Mouse (Mus musculus) forebrain, embryonic 15.5 days (tissue): ENCODE data around the gene Kif23. TPM values are rescaled to one million over a fixed set of nuclear protein-coding genes. Genes with fewer than 3 reads are reported as not detected.

Source experiments
- ATAC-seq: fragments of 200-750 bp; cut with Nextera tagmentation; replicated peaks from 2 replicates; pipeline ENCODE4 v1.8.0; 2017; ENCODE audit warnings: mild to moderate bottlenecking, moderate TSS enrichment, moderate library complexity
- H3K27ac ChIP-seq: fragments of 300-500 bp; sonication (generic); replicated peaks from 2 replicates; pipeline ENCODE4 v1.5.1; 2015; ENCODE audit warnings: mild to moderate bottlenecking, inconsistent platforms
- H3K27me3 ChIP-seq: fragments of 300-500 bp; sonication (generic); 2 replicates; pipeline ENCODE4 v1.6.1; 2015; ENCODE audit warnings: inconsistent platforms
- H3K36me3 ChIP-seq: fragments of 300-500 bp; sonication (generic); 2 replicates; pipeline ENCODE4 v1.6.1; 2015; ENCODE audit warnings: mild to moderate bottlenecking, inconsistent platforms
- H3K4me1 ChIP-seq: fragments of 300-500 bp; sonication (generic); 2 replicates; pipeline ENCODE4 v1.6.1; 2015; ENCODE audit warnings: inconsistent platforms
- H3K4me2 ChIP-seq: fragments of 300-500 bp; sonication (generic); replicated peaks from 2 replicates; pipeline ENCODE4 v1.6.1; 2015; ENCODE audit warnings: mild to moderate bottlenecking, inconsistent platforms
- H3K4me3 ChIP-seq: fragments of 300-500 bp; sonication (generic); 2 replicates; pipeline ENCODE4 v1.5.1; 2015; ENCODE audit warnings: mild to moderate bottlenecking, inconsistent platforms
- H3K9ac ChIP-seq: fragments of 300-500 bp; sonication (generic); replicated peaks from 2 replicates; pipeline ENCODE4 v1.6.1; 2015; ENCODE audit warnings: mild to moderate bottlenecking, inconsistent platforms
- H3K9me3 ChIP-seq: fragments of 300-500 bp; sonication (generic); 2 replicates; pipeline ENCODE4 v1.6.1; 2016; ENCODE audit warnings: inconsistent platforms
- WGBS: fragments of 180-500 bp; shearing (Covaris S2); methylation state at CpG from one replicate; pipeline ENCODE4 v1.1.7; 2015; ENCODE audit warnings: mixed read lengths; 5-methylcytosine and 5-hydroxymethylcytosine counted together
- polyA plus RNA-seq: library from polyadenylated mRNA; unstranded; fragments of >200 nt; fragmentation: Nextera tagmentation; extraction: Ambion mirVana; gene quantifications from 2 replicates; pipeline ENCODE4 v1.2.1, GENCODE M21; 2015

Gene Kif23
- polyA plus RNA-seq, 1 experiment from 2014 or later, result 40.2 TPM

DNA sequence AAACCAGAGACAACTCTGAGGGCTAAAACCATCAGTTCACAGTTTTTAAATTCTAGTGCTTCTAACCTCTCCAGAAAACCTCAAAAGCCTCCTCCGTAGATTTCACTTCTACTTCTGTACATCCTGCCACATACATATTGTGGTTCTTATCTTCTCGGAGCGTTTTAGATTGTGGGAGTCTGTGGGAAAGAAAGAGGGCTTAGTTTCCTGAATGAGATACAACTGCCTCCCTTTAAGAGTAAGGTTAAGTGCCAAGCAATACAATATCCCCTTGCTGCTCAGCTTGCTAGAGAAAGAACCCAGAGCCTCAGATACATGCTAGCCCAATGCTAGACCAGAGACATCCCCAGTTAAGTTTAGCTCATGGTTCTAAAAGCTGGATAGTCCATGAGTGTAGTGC is 14.6 kb downstream of the Kif23 start:
- Histone ChIP-seq H3K4me3 (no peak overlapping the region), H3K9me3 (no peaks in the 10 kb centered on the region), H3K27ac (no peak overlapping the region), H3K9ac (no peak overlapping the region), H3K4me2 (no peak overlapping the region), H3K27me3 (no peaks in the 10 kb centered on the region), H3K4me1 (no peaks in the 10 kb centered on the region), H3K36me3 (peaks cover 25% of the 10 kb centered on the region)
- ATAC-seq, result no peak
- WGBS, result 96% methylated on average over 3 of the region's 3 CpGs

DNA sequence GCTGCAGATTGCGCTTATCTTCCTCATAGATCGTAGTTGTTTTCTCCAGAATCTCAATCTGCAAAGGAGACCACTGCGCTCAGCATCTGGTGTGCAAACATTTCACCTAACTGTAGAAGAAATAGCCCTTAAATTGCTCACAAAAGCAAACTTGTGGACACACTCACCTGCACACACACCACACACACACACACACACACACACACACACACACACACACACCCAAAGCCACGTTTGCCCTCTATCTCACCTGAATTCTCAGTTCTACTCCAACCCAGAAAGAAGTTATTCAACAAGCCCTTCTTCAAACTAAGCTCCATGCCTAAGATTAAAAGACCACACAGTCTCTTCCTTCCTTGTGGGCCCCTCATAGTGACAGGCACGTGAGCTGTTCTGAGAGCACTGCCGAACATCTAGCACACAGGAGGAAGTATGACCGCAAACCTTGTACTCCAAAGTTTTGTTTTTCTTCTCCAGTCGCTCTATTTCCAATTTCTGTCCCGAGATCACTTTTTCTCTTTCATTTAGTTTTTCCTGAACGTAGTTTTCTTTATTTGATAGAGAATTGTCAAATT is 21.4 kb downstream of the Kif23 start:
- Histone ChIP-seq H3K9me3 (no peaks in the 10 kb centered on the region), H3K4me2 (no peak overlapping the region), H3K9ac (no peak overlapping the region), H3K27me3 (no peaks in the 10 kb centered on the region), H3K27ac (no peak overlapping the region), H3K4me3 (no peak overlapping the region), H3K4me1 (no peaks in the 10 kb centered on the region), H3K36me3 (peaks cover 30% of the 10 kb centered on the region)
- WGBS, result 93% methylated on average over 10 of the region's 10 CpGs
- no peak for ATAC-seq

DNA sequence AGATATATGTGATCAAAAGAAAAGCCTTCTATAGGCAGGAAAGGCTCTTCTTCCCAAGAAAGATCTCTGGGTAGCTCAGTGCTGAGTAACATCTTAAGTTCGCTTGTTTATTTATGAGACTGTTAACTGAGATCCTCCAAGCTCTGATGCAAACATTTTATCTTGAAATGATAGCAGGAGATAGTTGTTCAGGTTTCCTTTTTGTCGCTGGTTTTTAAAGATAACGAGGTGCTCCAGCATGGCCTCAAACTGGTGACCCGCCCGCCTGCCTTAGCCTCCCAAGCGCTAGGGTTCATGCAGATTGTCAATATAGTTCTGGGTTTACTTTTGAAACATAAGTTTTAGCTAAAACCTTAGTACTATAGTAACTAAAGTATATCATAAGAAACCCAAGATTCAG is 26.2 kb downstream of the Kif23 start:
- Histone ChIP-seq H3K4me3 (no peak overlapping the region), H3K4me1 (peaks cover 3% of the 10 kb centered on the region), H3K27me3 (no peaks in the 10 kb centered on the region), H3K9ac (no peak overlapping the region), H3K4me2 (no peak overlapping the region), H3K27ac (no peak overlapping the region), H3K9me3 (no peaks in the 10 kb centered on the region), H3K36me3 (peaks cover 34% of the 10 kb centered on the region)
- 90% methylated on average over 6 of the region's 6 CpGs for WGBS
- ATAC-seq, result no peak

DNA sequence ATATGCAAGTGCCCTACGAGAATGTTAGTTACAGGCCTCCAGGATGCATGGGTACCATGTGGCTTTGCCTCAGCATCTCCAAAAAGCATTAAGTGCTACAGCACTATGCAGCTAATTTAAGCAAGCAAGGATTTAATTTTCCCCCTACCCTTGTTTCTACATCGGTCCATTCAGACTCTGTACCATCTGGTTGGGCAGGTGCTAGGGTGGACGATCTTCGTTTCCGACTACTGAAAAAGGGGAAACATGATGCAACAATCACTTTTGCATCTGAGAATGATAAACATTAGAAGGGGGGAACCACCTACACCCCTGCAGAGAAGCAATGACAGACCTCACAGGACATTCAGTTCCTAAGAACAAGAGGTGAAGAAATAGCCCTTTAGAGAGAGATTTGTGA is 27.1 kb downstream of the Kif23 start:
- Histone ChIP-seq H3K9me3 (no peaks in the 10 kb centered on the region), H3K36me3 (peaks cover 32% of the 10 kb centered on the region)
- 91% methylated on average over 5 of the region's 5 CpGs for WGBS

DNA sequence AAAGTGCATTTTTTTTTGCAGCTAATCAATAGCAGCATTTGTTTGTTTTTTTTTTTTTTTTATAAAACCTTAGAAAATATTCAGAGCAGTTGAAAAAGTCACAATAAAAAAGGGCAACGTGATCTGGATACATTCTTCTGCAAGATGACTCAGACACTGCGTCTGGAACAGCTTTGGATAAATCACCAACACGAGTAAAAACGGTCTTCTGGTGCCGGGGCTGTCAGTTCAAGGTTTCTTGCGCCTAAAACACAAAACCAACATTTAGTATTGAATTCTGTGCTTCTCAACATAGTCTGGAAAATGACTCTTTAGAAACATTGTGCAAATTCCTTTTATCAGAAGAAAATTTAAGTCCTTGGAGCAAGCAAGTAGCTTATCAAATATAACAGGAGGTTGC is 29.1 kb downstream of the Kif23 start:
- no peaks in the 10 kb centered on the region for H3K9me3 ChIP-seq
- H3K4me3 ChIP-seq, result no peak overlapping the region
- ATAC-seq, result no peak
- WGBS, result 93% methylated on average over 6 of the region's 6 CpGs
- peaks cover 32% of the 10 kb centered on the region for H3K36me3 ChIP-seq
- H3K4me1 ChIP-seq, result peaks cover 22% of the 10 kb centered on the region
- H3K27me3 ChIP-seq, result no peaks in the 10 kb centered on the region
- H3K27ac ChIP-seq, result no peak overlapping the region
- H3K9ac ChIP-seq, result no peak overlapping the region
- H3K4me2 ChIP-seq, result no peak overlapping the region

More for the DNA sequence above, 27.1 kb downstream of the Kif23 start:
- peaks cover 8% of the 10 kb centered on the region for H3K4me1 ChIP-seq
- H3K27me3 ChIP-seq, result no peaks in the 10 kb centered on the region
- no peak overlapping the region for H3K4me3 ChIP-seq
- no peak for ATAC-seq
- H3K4me2 ChIP-seq, result no peak overlapping the region
- H3K27ac ChIP-seq, result no peak overlapping the region
- H3K9ac ChIP-seq, result no peak overlapping the region

DNA sequence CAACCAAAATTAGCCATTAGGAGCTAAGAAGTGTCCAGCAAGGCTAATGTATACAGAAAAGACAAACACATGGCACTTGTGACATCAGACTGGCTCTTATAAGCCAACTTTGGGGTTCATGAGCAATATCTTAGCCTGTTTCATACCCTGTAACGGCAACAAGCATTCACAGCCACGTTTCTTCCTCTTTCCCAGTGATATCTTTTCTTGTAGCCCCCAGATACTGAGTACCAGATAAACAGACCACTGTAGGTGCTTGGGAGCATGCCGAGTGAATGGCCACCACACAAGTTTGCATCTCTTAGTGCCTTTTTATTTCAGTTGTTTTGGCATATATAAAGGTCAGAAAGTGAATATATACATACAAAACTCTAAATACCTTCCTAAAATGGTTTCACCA is 29.6 kb downstream of the Kif23 start:
- Histone ChIP-seq H3K9me3 (no peaks in the 10 kb centered on the region), H3K27me3 (no peaks in the 10 kb centered on the region), H3K4me2 (no peak overlapping the region), H3K4me1 (peaks cover 25% of the 10 kb centered on the region), H3K9ac (no peak overlapping the region), H3K27ac (no peak overlapping the region), H3K36me3 (peaks cover 35% of the 10 kb centered on the region), H3K4me3 (no peak overlapping the region)
- no peak for ATAC-seq
- WGBS, result 88% methylated on average over 3 of the region's 3 CpGs

DNA sequence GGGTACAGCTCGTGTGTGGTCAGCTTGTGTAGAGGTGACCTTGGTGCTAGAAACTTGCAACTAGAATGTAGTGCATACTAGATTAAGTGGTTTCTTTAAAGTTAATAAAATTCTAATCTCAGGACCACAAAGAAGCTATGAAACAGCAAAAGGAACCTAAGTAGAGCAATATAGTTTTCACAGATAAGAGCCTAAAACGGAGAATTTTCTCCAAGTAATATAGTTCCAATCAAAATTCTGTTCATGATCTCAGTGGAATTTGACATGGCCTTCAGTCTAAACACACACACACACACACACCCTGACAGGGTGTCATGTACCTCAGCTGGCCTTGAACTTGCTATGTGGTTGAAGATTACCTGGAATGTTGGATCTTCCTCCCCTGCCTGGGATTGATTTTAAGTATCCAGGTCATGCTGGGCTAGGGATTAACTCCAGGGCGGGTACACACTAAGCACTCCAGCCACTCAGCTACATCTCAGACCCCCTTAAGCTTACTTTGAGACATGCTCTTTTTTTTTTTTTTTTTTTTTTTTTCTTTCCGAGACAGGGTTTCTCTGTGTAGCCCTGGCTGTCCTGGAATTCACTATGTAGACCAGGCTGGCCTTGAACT is 31.1 kb downstream of the Kif23 start:
- Histone ChIP-seq H3K36me3 (peaks cover 28% of the 10 kb centered on the region), H3K27ac (peak overlapping the region; percentile 96)

DNA sequence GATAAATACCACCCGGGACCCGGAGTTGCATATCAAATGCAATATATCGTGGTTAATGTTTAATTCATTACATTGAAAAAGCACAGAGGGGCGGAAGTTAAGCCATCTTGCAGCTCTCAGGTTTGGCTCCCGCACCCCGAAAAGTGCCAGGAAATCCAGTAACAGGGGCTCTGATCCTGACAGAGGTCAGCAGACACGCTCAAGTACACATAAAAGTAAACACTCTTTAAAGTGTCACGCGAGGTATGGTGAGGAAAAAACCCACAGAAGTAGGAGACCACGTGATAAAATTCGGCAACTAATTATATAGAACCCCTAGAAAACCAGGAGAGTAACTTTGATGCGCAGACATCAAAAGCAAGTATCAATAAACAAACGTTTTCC is 31.7 kb downstream of the Kif23 start:
- Histone ChIP-seq H3K36me3 (peaks cover 26% of the 10 kb centered on the region), H3K27ac (peak overlapping the region; percentile 96), H3K4me3 (peak overlapping the region; percentile 59), H3K27me3 (no peaks in the 10 kb centered on the region), H3K9ac (peak overlapping the region; percentile 63), H3K9me3 (no peaks in the 10 kb centered on the region), H3K4me2 (peak overlapping the region; percentile 89), H3K4me1 (peaks cover 28% of the 10 kb centered on the region)
- 5% methylated on average over 13 of the region's 13 CpGs for WGBS
- ATAC-seq, result peak; percentile 19; the same call in 1 of the 2 replicates

More for the DNA sequence above, 31.1 kb downstream of the Kif23 start:
- H3K9me3 ChIP-seq, result no peaks in the 10 kb centered on the region
- H3K4me3 ChIP-seq, result peak overlapping the region; percentile 59
- peaks cover 28% of the 10 kb centered on the region for H3K4me1 ChIP-seq
- H3K27me3 ChIP-seq, result no peaks in the 10 kb centered on the region
- peak overlapping the region; percentile 89 for H3K4me2 ChIP-seq
- ATAC-seq, result no peak
- H3K9ac ChIP-seq, result peak overlapping the region; percentile 63
- 41% methylated on average over 4 of the region's 4 CpGs for WGBS

DNA sequence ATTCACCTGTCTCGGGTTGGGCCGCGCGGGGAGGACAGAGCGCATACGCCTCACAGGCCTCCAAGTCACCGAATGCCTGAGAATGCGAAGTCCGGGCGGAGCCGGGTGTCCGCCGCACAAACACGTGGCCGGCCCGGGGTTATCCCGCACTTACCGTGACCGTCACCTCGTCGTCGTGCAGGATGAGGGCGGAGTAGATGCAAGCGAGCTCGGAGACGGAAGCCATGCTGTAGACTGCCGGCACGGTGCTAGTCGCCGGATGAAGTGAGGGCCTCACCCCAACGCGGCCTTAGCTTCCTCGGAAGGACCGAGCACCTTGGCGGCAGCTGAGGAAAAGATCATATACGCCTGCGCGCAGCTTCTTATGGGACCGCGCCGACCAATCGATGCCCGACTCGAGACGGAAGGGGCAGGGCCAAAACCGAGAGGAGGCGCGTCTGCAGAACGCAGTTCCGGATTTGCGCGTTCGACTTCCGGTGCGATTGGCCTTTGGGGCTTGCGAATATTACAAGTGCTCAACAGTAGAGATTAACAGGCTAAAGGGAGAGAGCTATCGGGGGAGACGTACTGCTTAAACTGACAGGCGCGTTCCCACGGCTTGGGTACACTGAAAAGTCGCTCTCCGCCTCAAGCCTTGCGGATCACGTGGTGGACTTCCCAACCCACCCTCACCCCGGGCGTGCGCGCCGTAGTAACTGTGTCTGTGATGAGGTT is 32.2 kb downstream of the Kif23 start, which contains the start of gene Rplp1:
Gene Rplp1 (minus strand): TSS at position 340 of the 714 bp plus-strand sequence.
- under 1% methylated on average over 70 of the region's 70 CpGs for WGBS
- peak within 1 kb of the TSS; percentile 89 for H3K4me2 ChIP-seq
- H3K4me1 ChIP-seq, result peaks cover 28% of the 10 kb centered on the region
- H3K36me3 ChIP-seq, result peaks cover 26% of the 10 kb centered on the region
- H3K27me3 ChIP-seq, result no peaks in the 10 kb centered on the region
- peak within 1 kb of the TSS; percentile 96 for H3K27ac ChIP-seq
- H3K9ac ChIP-seq, result peak within 1 kb of the TSS; percentile 63
- H3K4me3 ChIP-seq, result peak within 1 kb of the TSS; percentile 59
- no peaks in the 10 kb centered on the region for H3K9me3 ChIP-seq
- ATAC-seq, result peak; percentile 98

DNA sequence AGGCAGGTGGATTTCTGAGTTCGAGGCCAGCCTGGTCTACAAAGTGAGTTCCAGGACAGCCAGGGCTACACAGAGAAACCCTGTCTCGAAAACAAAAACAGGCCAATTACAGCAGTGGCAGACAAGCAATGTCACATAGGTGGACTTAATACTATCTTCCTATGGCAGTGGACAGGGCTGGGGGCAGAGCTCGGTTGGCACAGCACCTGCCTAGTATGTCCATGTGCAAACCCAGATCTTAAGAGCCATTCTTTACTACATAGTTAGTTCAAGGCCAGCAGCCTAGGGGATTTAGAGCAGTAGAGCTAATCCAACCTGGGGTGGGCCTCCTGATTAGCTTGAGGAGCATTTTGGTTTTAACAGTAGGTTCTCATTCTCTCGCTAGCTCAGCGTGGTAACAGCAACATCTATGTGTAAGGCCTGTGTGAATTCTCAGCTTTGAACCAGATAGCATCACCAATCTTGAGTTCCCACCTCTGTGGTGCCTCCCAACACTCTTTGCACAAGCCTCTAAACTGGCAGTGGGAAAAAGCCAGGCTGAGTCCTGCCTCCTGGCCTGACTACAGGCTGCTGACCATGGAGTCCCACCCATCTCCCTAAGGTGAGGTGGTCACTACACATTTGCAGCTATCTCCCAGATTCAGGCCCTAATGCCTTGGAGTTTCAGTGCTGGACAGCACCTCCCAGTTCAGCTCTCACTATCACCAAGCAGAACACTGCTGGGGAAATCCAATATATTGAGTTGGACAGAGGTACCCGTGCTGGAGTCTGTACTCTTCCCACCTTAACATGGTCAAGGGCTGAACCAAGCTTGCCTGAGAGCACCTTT is 35.1 kb downstream of the Kif23 start:
- peaks cover 17% of the 10 kb centered on the region for H3K36me3 ChIP-seq
- H3K4me3 ChIP-seq, result no peak overlapping the region
- H3K27me3 ChIP-seq, result no peaks in the 10 kb centered on the region
- H3K4me2 ChIP-seq, result no peak overlapping the region
- H3K9ac ChIP-seq, result no peak overlapping the region
- peaks cover 28% of the 10 kb centered on the region for H3K4me1 ChIP-seq
- WGBS, result 61% methylated on average over 6 of the region's 6 CpGs
- ATAC-seq, result no peak
- no peaks in the 10 kb centered on the region for H3K9me3 ChIP-seq
- no peak overlapping the region for H3K27ac ChIP-seq

DNA sequence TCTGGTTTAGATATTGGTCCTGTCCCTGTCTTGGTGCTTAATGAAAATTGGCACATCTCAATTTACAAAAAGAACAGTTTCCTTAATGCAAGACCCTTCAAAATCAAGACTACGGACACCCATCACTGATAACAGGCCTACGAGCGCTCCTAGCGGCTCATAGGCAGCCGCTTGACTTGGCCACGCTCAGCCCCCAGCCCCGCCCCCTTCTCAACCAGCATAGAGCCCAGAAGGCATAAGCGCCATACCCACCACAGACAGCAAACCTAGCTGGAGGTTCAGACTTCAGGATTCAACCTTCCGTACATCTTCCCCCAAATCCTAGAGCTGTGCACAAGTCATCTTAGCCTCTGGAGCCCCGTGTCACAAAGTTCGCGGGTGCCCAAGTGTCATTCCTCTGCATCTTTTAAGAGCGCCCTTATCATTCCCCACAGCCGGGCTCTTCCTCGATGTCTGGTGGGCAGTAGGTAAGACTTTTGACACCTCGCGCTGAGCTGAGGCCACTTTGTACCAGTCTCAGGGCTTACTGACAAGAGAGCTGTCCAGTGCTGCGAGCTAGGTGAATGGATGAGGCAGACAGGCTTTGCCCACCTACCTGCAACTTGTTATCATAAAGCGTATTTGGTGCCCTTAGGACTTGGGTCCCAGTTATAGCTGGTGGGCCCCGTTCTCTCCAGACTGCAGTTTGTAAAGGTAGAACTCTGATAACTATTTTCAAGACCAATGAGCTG is 35.9 kb downstream of the Kif23 start:
- no peaks in the 10 kb centered on the region for H3K9me3 ChIP-seq
- no peak overlapping the region for H3K4me3 ChIP-seq
- H3K4me2 ChIP-seq, result no peak overlapping the region
- 49% methylated on average over 20 of the region's 20 CpGs for WGBS
- H3K27ac ChIP-seq, result no peak overlapping the region
- H3K36me3 ChIP-seq, result peaks cover 17% of the 10 kb centered on the region
- ATAC-seq, result no peak
- H3K27me3 ChIP-seq, result no peaks in the 10 kb centered on the region
- no peak overlapping the region for H3K9ac ChIP-seq
- peaks cover 28% of the 10 kb centered on the region for H3K4me1 ChIP-seq
